Mouse (Mus musculus) G1E (cell line): Measurements from ENCODE around the gene Iba57. TPM values are rescaled to one million over a fixed set of nuclear protein-coding genes. Genes with fewer than 3 reads are reported as not detected.
A peak's percentile ranks its signal among the peaks of the same experiment; 100 is the strongest.

Experiments used
- ATAC-seq: 2 replicates; pipeline ENCODE4 v1.8.0; 2016; ENCODE audit warnings: mild to moderate bottlenecking; ENCODE audit not compliant: insufficient number of reproducible peaks, poor library complexity, low FRiP score, severe bottlenecking; ENCODE audit errors: extremely low read depth
- DNase-seq: peaks from one replicate; pipeline ENCODE4 v3.0.0; 2012; ENCODE audit warnings: low spot score
- H3K27me3 ChIP-seq: 2 replicates; pipeline ENCODE4 v1.6.1; 2012; ENCODE audit warnings: mild to moderate bottlenecking, low read length, inconsistent platforms; ENCODE audit not compliant: insufficient read depth
- H3K36me3 ChIP-seq: replicated peaks from 2 replicates; pipeline ENCODE3; 2012; ENCODE audit warnings: mild to moderate bottlenecking, inconsistent platforms
- H3K4me1 ChIP-seq: 2 replicates; pipeline ENCODE4 v1.6.1; 2012; ENCODE audit warnings: low read depth, low read length, inconsistent platforms, mixed read lengths; ENCODE audit not compliant: insufficient read depth
- H3K4me3 ChIP-seq: 2 replicates; pipeline ENCODE4 v1.5.1; 2012; ENCODE audit warnings: low read depth, mild to moderate bottlenecking, inconsistent platforms, low read length, moderate library complexity, mixed read lengths
- H3K9me3 ChIP-seq: replicated peaks from 2 replicates; pipeline ENCODE4 v1.6.1; 2012; ENCODE audit warnings: inconsistent platforms
- CTCF ChIP-seq: IDR thresholded peaks from 2 replicates; pipeline ENCODE4 v1.5.1; 2012; ENCODE audit warnings: low read depth, low read length, inconsistent platforms, mixed read lengths
- GATA1 ChIP-seq: IDR thresholded peaks from 2 replicates; pipeline ENCODE4 v1.6.1; 2012; ENCODE audit warnings: borderline replicate concordance, low read length, inconsistent platforms, mixed read lengths
- GATA2 ChIP-seq: IDR thresholded peaks from 2 replicates; pipeline ENCODE4 v1.6.1; 2012; ENCODE audit warnings: low read depth, low read length, inconsistent platforms, borderline replicate concordance
- POLR2AphosphoS5 ChIP-seq: IDR thresholded peaks from 2 replicates; pipeline ENCODE4 v1.6.1; 2012; ENCODE audit warnings: low read depth, low read length, inconsistent platforms; ENCODE audit not compliant: insufficient replicate concordance
- TAL1 ChIP-seq: conservative IDR thresholded peaks from 2 replicates; pipeline ENCODE4 v1.6.1; 2012; ENCODE audit warnings: low read depth, low read length, inconsistent platforms, mixed read lengths
- polyA plus RNA-seq: library from polyadenylated mRNA; stranded (reverse); fragments of >175 nt; gene quantifications from 2 replicates; pipeline ENCODE4 v1.2.3, GENCODE M21; 2012
- total RNA-seq, 2 experiments: library from RNA; stranded (forward) in 1 of 2; stranded (reverse) in 1 of 2; fragments of 200-1000 nt in 1 of 2; fragments of >200 nt in 1 of 2; fragmentation: Nextera tagmentation in 1 of 2; gene quantifications; 2 replicates each; pipeline ENCODE4 v1.2.3; 2014 to 2017

Gene Iba57
- total and polyA plus RNA-seq, 3 experiments: 4.9 to 10.5 (median 8.6) TPM

GRCm38 (mm10) chr11:59151729-59152128, 11.8 kb downstream of the Iba57 start:
- peaks cover 2% of the 10 kb centered on the region; the same call in 1 of the 2 replicates for H3K4me1 ChIP-seq
- TF ChIP-seq TAL1: no peak
- TF ChIP-seq GATA2: no peak
- no peak for TF ChIP-seq POLR2AphosphoS5
- TF ChIP-seq CTCF: 0 out of 2 replicates have a peak, but pooled peaks have one; percentile 23
- TF ChIP-seq GATA1: no peak
- H3K4me3 ChIP-seq: no peak overlapping the region
- H3K27me3 ChIP-seq: peaks cover 10% of the 10 kb centered on the region; the same call in 1 of the 2 replicates
- H3K9me3 ChIP-seq: no peaks in the 10 kb centered on the region
- DNase-seq: no peak
- H3K36me3 ChIP-seq: peaks cover 18% of the 10 kb centered on the region
- no peak for ATAC-seq

GRCm38 (mm10) chr11:59149302-59149701, 14.2 kb downstream of the Iba57 start:
- no peak for ATAC-seq
- Histone ChIP-seq H3K9me3 (no peaks in the 10 kb centered on the region), H3K4me1 (peaks cover 2% of the 10 kb centered on the region; the same call in 1 of the 2 replicates), H3K27me3 (peaks cover 14% of the 10 kb centered on the region), H3K36me3 (no peaks in the 10 kb centered on the region), H3K4me3 (no peak overlapping the region)
- DNase-seq: no peak
- TF ChIP-seq TAL1 (no peak), POLR2AphosphoS5 (no peak), GATA1 (no peak), GATA2 (no peak), CTCF (no peak)

DNA sequence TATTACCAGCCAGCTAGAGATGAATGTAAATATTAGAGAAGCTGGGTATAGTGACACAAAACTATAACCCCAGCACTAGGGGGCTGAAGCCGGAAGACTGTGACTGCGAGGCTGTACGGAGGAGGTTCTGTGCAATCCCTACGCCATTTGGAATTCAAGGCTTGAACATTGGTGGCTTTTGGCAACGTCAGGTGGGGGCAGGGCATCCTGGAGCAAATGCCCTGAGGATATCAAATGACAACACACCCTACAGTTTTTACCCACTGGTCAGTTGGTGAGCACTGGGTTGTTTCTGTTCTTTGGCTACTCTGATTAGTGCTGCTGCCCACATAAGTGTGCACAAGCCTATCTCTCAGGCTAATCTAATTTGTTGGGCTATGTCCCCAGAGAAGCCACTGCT, 20.6 kb downstream of the Iba57 start:
- H3K27me3 ChIP-seq: peaks cover 43% of the 10 kb centered on the region
- ATAC-seq (no peak), DNase-seq (no peak)
- H3K36me3 ChIP-seq: no peaks in the 10 kb centered on the region
- H3K4me1 ChIP-seq: peaks cover 10% of the 10 kb centered on the region
- H3K4me3 ChIP-seq: no peak overlapping the region
- no peaks in the 10 kb centered on the region for H3K9me3 ChIP-seq
- TF ChIP-seq TAL1 (no peak), GATA1 (no peak), POLR2AphosphoS5 (no peak), CTCF (no peak), GATA2 (no peak)

GRCm38 (mm10) chr11:59141772-59142370, 21.7 kb downstream of the Iba57 start:
- ATAC-seq (no peak), DNase-seq (peak; percentile 17)
- no peak overlapping the region for H3K4me3 ChIP-seq

GRCm38 (mm10) chr11:59138537-59139486, 24.7 kb downstream of the Iba57 start:
- Histone ChIP-seq H3K4me1 (peaks cover 10% of the 10 kb centered on the region), H3K36me3 (no peaks in the 10 kb centered on the region), H3K9me3 (peaks cover 8% of the 10 kb centered on the region), H3K27me3 (peaks cover 48% of the 10 kb centered on the region), H3K4me3 (no peak overlapping the region)
- DNase-seq (no peak), ATAC-seq (no peak)
- TF ChIP-seq POLR2AphosphoS5: no peak
- no peak for TF ChIP-seq CTCF
- TF ChIP-seq GATA2: no peak
- TF ChIP-seq GATA1: no peak
- no peak for TF ChIP-seq TAL1

More at GRCm38 (mm10) chr11:59141772-59142370, 21.7 kb downstream of the Iba57 start:
- TF ChIP-seq CTCF: no peak
- TF ChIP-seq POLR2AphosphoS5: no peak
- TF ChIP-seq GATA2: no peak
- no peak for TF ChIP-seq GATA1
- TF ChIP-seq TAL1: no peak
- Histone ChIP-seq H3K36me3 (no peaks in the 10 kb centered on the region), H3K4me1 (peaks cover 10% of the 10 kb centered on the region), H3K27me3 (peaks cover 51% of the 10 kb centered on the region), H3K9me3 (no peaks in the 10 kb centered on the region)
